Mouse (Mus musculus): ENCODE data around the gene Wdr48.
A peak's percentile ranks its signal among the peaks of the same experiment; 100 is the strongest.

Wdr48 gene

GRCm38 (mm10) chr9:119970221-119970620 lies 75.5 kb downstream of the Wdr48 start:
- peak; percentile 76 for DNase-seq (ENCODE audit: low spot score)

DNA sequence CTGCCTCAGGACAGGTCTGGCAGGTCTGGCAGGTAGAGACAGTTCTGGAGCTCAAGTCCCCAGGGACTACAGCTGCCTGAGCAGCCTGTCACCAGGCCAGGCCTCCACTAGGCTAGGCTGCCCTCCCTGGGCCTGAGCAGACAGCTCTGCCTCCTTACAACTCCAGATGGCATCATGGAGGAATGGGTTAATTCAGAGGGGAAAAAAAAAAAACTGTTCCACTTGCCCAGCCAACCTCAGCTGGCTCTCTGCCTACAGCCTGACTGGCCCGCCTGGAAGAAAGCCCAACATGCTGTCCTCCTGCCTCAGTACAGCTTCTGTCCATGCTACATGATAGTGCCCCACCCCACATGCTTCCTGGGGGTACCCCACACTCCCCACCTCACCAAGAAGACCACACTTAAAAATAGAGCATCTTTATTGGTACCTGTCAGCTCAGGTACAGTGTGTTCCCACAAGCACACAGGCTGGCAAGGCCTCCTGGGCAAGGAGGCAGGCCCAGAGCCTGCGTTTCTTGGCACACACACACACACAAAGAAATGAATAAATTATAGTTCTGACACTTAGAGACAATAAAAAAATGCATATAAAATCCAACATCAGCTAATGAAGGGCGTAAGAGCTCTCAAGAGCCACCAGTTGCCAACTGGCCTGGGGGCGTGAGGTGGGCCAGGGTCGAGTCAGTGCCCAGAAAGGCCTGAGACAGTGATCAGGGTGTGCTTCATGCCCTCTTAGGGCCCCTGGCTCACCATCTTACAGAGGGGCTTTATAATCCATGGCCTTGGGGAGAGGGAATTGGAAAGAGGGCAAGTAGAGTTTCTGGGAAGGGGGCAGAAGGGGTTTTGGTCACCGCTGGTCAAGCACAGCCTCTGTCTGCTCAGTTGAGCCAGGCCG lies 76.3 kb downstream of the Wdr48 start:
- peak; percentile 81 for DNase-seq (ENCODE audit: low spot score)

- no peak for DNase-seq (ENCODE audit: low spot score)
Measured at GRCm38 (mm10) chr9:119972166-119972565, 77.5 kb downstream of the Wdr48 start.

GRCm38 (mm10) chr9:119972582-119972981 lies 77.9 kb downstream of the Wdr48 start:
- no peak for DNase-seq (ENCODE audit: low spot score)

GRCm38 (mm10) chr9:119973281-119973680 lies 78.6 kb downstream of the Wdr48 start:
- DNase-seq (ENCODE audit: low spot score), result no peak

DNA sequence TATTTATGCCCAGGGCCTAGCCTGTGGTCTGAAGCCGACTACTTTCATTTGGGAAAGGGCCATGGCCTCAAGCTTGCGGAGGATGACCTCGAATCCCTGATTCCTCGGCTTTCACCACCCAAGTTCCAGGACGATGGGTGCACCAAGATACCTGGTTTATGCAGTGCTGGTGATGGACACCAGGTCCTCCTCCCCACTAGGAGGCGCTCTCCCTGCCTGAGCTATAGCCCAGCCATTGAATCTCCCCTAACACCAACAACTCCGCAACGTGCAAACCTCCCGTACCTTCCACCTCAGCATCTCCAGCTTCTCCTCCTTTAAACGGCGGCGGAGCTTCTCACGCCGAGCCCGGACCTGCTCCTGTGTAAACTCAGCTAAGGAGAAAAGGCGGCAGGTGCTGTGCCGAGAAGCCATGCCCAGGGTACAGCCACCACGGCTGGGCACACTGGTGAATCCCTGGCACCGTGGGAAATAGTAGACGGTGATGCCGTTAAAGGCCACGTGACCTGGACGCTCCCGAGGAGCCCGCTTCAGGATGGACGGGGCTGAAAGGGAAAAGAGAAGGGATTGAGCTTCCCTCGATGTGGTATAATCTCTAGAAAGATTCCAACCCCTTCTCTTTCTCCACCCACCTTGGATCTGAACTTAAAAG lies 79.3 kb downstream of the Wdr48 start:
- no peak for DNase-seq (ENCODE audit: low spot score)

- no peak for DNase-seq (ENCODE audit: low spot score)
Measured at GRCm38 (mm10) chr9:119974609-119975008, 79.9 kb downstream of the Wdr48 start.

DNA sequence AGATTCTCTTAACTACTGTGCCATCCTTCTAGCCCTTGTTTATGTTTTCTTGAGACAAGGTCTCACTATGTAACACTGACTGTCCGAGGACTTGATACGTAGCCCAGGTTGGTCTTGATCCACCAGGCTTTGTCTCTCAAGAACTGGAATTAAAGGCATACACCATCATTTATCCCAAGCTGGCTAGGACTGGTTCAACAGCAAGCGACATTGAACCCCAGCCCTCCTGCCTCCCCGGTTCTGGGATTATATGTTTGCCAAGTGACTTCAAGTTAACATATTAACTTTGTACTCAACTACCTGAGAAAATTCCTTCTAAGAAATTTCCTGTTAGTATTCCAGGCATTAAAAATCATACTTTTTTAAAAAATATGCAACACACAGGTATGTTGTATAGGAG lies 80.6 kb downstream of the Wdr48 start:
- DNase-seq (ENCODE audit: low spot score), result no peak
